Mouse (Mus musculus): ENCODE data around the gene Hic1.

- TF ChIP-seq POLR2A (IDR thresholded peaks at IDR 0.05; ENCODE audit: low read depth, low read length), result no peak
- no peak for TF ChIP-seq CTCF (IDR thresholded peaks at IDR 0.05; ENCODE audit: borderline replicate concordance, insufficient read depth, low read length)
These were observed 10.9 kb downstream of the Hic1 start for GRCm38 (mm10) chr11:75158432-75158831.
